Mouse (Mus musculus): ENCODE results near the gene Gm45785. TPM values are rescaled to one million over a fixed set of nuclear protein-coding genes. Genes with fewer than 3 reads are reported as not detected.
"Not testable (repeated sequence)": the region's sequence is repeated elsewhere in the genome, so short reads cannot be mapped to it uniquely, and the experiment has no call there.

Gene Gm45785
- total RNA-seq (2021) = not detected
- long read RNA-seq, experiment 1, partial matches to known transcripts = 0 of 1 reads
- long read RNA-seq, experiment 1, other reads (novel, unspliced or antisense) = 1 of 1 reads
- long read RNA-seq, experiment 2 = 0 reads

DNA sequence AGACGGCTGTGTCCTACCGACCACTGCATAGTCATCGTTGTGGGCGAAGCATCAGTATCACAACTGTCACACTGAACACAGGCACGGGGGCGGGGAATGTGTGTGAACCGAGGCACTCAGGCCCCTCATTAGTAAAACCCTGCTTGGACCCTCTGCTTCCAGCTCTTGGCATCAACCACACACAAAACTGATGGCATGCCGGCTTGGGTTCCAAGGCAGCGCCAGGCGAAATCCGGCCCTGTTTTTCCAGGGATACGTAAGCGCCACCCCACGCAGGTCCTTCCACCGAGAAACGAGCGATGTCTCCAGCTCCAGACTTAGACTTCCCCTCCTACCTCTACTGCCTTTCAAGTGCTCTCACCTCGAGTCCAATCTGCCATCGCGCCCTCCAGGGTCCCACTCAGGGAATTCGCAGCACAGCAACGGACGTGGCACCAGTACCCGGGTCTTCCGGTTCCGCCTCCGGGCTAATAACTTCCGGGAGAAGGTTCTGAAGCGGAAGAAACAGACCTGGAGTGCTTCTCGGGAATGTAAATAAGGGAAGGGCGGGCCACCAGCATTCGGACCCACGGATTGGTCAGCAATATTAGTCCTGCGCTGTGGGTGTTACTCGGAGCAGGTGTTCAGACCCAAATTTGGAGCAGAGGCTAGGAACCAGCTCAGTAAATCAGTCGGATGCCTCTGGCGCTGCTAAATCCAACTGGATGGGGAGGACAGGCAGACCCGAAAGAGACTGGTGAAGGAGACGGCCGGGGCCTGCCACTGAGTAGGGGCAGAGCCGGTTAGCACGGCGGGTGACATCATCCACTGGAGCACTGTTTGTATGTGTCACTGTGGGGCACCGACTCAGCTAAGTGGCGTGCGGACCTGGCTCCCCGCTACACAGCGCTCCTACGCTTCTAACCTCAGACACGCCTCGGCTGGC is at the start of gene Gm45785:
Gm45785 (minus strand) TSS at position 472 of the 925 bp plus-strand sequence.
- intact Hi-C loops (cut with DNase I; ENCODE audit: low total_unique reads) = no loop called here
- peak; percentile 85 for DNase-seq

DNA sequence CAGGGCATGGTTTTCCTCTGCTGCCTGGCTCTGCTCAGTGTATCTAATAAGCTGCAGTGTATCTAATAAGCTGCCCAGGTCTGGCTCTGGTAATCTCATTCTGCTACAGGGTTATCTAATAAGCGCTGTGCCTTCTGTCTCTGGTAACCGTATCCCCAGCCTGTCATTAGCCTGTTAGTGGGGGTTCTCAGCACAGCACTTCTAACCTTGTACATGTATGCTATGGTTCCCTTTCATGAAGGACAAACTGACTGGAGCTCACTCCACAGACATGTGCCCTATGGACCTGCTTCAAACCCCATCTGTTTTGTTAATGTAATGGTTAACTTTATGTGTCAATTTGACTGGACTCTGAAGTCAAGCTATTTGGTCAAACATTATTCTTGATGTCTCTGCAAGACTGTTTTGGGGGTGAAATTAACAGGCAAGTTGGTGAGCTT is 49.5 kb upstream of the Gm45785 start:
- DNase-seq = no peak
- intact Hi-C loops (cut with DNase I; ENCODE audit: low total_unique reads) = no loop called here

DNA sequence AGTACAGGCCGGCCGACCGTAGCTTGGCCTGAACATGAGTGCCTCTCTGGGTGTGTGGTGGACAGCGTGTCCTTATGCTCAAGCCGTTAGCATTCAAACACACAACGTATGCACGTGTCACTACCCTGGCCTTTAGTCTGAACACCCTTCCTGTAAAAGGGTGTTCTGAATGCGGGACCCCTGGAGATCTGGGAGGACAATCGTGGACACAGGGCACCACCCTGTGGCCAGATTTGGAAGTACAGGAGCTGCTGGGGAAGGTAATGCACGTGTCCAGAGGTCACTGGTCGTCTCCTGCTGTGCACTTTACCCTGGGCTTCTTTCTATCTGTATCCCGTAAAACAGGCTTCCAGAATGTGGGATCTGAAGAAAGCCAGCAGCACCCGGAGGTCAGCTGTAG is 47.1 kb upstream of the Gm45785 start:
- peak; percentile 74 for DNase-seq
- intact Hi-C loops (cut with DNase I; ENCODE audit: low total_unique reads) = no loop called here

DNA sequence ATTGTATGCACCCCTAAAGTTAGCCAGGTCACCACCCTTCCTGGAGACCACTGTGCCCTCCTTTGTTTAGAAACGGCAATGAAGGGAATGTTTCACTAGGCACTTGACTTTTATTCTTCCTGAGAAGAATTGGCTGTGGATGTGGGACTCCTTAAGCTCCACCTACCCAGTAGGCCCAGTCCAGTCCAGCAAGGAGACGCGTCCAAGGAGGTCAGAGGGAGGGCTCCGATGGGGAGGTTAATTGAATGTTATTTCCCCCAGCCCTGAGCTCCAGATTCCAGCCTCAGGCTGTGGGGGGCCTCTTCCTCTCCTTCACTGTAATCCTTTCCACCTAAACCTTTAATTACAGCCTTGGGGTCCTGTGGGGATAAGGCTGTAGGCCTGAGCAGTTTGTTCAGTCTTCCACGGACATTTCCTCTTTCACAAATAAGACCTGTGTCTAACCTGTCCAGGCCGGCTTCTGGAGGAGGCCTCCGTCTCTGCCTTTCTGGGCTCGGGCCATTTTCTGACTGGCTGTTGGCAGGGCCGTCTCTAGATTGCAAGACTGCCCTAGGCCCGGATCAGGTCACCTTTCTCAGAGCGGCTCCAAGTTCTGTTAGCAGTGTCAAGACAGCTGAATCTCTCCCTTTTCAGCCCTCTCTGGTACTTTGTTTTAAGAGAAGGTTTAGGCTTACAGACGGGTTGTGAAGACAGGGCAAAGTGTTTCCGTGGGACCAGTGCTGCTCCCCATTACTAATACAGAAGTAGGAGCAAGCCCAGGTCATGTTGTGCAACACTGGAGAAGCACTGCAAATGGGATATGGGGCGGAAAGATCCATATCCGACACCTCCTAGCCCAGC is 46.1 kb upstream of the Gm45785 start:
- intact Hi-C loops (cut with DNase I; ENCODE audit: low total_unique reads) = no loop called here
- DNase-seq = peak; percentile 75

DNA sequence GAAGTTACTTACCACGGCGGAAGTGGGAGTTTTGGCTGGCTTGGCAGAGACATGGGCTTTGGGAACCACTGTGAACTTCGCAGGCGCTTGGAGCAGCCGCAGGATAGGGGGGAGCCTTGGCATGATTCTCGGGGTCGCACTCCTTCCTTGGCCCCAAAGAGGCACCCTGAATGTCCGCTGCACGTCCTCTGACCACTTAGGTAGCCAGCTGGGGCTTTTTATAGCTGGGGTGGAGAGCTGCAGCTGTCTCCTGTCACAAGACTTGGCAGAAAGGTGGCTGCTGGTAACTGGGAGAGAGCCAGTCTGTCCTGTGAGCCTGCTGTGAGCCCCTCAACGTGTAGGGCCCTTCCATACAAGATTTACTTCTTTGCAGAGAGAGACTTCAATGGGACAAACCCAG is 44.1 kb upstream of the Gm45785 start, which contains the start of gene Cox8b:
Cox8b (minus strand) TSS at position 227 of the 400 bp plus-strand sequence.
- intact Hi-C loops (cut with DNase I; ENCODE audit: low total_unique reads) = no loop called here
- peak; percentile 67 for DNase-seq

GRCm38 (mm10) chr7:140899121-140899520 is 43.0 kb upstream of the Gm45785 start:
- no peak for DNase-seq
- intact Hi-C loops (cut with DNase I; ENCODE audit: low total_unique reads) = no loop called here

GRCm38 (mm10) chr7:140897863-140898262 is 41.7 kb upstream of the Gm45785 start:
- no peak for DNase-seq
- intact Hi-C loops (cut with DNase I; ENCODE audit: low total_unique reads) = no loop called here

DNA sequence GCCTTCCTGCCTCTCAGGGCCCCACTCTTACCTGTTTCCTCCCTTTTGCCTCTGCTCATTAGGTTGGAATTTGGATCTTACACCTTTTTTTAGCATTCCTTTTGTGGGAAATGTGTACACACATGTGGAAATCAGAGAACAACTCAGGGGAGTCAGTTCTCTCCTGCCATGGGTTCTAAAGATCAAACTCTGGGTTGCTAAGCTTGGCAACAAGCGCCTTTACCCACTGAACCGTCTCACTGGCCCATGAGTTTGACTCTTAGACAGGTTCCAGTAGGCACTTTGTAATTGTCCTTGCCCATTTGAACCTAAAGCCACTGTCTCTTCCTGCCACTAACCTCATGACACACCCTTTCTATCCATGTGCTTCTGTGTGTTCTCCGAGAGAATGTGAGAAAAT is 38.5 kb upstream of the Gm45785 start:
- intact Hi-C loops (cut with DNase I; ENCODE audit: low total_unique reads) = no loop called here

DNA sequence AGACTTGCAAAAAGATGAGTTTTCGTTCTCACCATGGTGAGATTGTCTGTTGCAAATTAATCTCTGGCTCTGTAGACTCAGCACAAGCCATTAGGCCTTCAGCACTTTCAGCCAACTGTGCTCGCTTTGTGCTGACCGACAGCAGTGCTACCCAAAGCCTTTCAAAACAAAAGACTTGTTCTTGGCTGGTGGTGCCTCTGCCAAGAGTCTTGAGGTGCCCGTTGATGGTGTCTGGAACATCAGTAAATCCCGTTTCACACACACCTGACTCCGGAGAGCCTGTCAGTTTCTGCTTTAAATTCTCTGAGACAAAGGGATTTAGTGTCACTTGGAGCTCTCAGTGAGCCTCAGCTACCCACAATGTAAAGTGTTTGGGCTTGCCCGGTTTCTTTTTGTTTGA is 37.9 kb upstream of the Gm45785 start:
- intact Hi-C loops (cut with DNase I; ENCODE audit: low total_unique reads) = no loop called here

More for the DNA sequence above, 38.5 kb upstream of the Gm45785 start:
- no peak for DNase-seq

DNA sequence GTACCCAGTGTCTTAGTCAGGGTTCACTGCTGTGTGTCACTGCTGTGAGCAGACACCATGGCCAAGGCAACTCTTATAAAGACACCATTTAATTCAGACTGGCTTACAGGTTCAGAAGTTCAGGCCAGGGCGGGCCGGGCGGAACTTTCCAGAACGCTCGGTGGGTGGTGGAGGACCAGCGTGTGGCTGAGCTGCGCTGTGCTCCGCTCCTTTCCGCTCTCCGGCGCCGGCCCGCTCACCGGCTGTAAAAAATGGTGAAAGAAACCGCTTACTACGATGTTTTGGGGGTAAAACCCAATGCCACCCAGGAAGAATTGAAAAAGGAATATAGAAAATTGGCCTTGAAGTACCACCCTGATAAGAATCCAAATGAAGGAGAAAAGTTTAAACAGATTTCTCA is 34.5 kb upstream of the Gm45785 start:
- intact Hi-C loops (cut with DNase I; ENCODE audit: low total_unique reads); DNase-seq: not testable (repeated sequence)

More for the DNA sequence above, 37.9 kb upstream of the Gm45785 start:
- no peak for DNase-seq

- DNase-seq = no peak
- intact Hi-C loops (cut with DNase I; ENCODE audit: low total_unique reads) = no loop called here
Measured at GRCm38 (mm10) chr7:140882469-140882803, 26.3 kb upstream of the Gm45785 start.

- peak; percentile 95 for DNase-seq
- intact Hi-C loops (cut with DNase I; ENCODE audit: low total_unique reads) = no loop called here
Measured at GRCm38 (mm10) chr7:140881696-140882468, 25.8 kb upstream of the Gm45785 start, which contains the start of the genes Psmd13 and Sirt3. Psmd13 (plus strand) TSS chr7:140881968. Sirt3 (minus strand) TSS chr7:140882309.

DNA sequence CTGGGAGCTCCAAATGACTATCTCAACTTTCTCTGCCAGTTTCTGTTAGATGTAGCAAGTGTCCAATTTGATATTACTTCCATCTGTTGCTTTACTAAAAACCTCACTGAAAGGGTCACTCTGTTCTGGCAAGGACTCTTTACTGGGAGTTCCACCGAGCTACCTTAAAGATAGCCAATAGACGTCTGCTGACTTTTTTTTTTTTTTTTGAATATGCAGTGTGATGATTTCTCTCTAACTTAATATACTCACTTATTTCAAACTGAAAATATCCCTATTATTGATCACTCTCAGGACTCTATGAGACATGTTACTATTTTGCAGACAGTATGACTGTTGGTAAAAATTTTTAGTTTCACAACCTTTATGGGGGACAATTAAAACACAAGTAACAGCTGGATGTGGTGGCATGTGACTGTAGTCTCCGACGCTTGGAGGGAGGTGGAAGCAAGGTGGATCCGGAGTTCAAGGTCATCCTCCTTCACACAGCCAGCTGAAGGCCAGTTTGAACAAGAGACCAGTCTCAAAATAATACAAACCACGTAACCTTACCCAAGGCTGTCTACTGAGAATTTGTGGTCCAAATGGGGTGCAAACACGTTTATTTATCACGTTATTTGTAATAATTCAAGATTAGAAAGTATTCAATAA is 24.9 kb upstream of the Gm45785 start:
- DNase-seq = no peak
- intact Hi-C loops (cut with DNase I; ENCODE audit: low total_unique reads) = no loop called here

- no peak for DNase-seq
- intact Hi-C loops (cut with DNase I; ENCODE audit: low total_unique reads) = no loop called here
Measured at GRCm38 (mm10) chr7:140880419-140880818, 24.3 kb upstream of the Gm45785 start.

- intact Hi-C loops (cut with DNase I; ENCODE audit: low total_unique reads) = no loop called here
- DNase-seq = no peak
Measured at GRCm38 (mm10) chr7:140879355-140879754, 23.2 kb upstream of the Gm45785 start.

- intact Hi-C loops (cut with DNase I; ENCODE audit: low total_unique reads) = no loop called here
- DNase-seq = no peak
Measured at GRCm38 (mm10) chr7:140877364-140877763, 21.2 kb upstream of the Gm45785 start.

- intact Hi-C loops (cut with DNase I; ENCODE audit: low total_unique reads) = no loop called here
- DNase-seq = no peak
Measured at GRCm38 (mm10) chr7:140874224-140874623, 18.1 kb upstream of the Gm45785 start.

DNA sequence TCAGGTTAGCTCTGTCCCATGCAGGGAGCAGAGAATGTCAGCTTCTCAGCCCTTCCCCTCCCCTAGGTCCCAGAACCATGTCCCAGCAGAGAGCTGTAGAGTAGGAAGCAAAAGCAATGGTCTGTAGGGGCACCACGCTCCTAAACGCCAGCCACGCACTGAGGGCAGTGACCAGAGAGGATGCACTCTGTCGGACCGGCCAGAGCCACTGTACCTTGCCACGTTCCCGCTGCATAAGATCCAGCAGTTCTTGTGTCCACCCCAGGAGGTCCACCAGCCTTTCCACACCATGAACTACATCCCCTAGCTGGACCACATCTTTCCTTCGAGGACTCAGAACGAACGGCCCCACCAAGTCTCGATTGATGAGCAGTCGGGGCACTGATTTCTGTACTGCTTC is 8.6 kb upstream of the Gm45785 start:
- intact Hi-C loops (cut with DNase I; ENCODE audit: low total_unique reads) = no loop called here
- no peak for DNase-seq

DNA sequence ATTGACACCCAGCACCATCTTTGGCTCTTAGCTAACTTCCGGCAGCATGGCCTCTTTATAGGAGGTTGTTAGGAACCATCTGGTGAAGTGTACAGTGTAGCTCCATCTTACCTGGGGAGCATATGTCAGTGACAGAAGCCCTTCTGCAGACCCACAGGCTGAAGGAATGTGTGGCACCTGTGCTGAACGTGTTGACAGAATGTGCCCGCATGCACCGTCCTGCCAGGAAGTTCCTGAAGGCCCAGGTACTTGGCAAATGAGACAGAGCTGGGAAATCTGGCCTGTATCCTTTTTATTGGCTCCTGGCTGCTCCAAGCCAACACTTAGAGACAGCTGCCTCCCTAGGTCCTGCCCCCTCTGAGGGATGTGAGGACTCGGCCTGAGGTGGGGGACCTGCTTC is 4.6 kb upstream of the Gm45785 start:
- no peak for DNase-seq
- intact Hi-C loops (cut with DNase I; ENCODE audit: low total_unique reads) = no loop called here
